Mouse (Mus musculus): Measurements from ENCODE around the gene C3.

Gene C3

GRCm38 (mm10) chr17:57228014-57228413, at the start of gene C3:
C3 (minus strand) TSS chr17:57228136.
- DNase-seq: no peak

GRCm38 (mm10) chr17:57276634-57277121, 48.7 kb upstream of the C3 start:
- DNase-seq: peak; percentile 88

GRCm38 (mm10) chr17:57275997-57276351, 48.0 kb upstream of the C3 start:
- peak; percentile 11 for DNase-seq

- peak; percentile 78 for DNase-seq
Observed at GRCm38 (mm10) chr17:57275111-57275996, 47.4 kb upstream of the C3 start.

DNA sequence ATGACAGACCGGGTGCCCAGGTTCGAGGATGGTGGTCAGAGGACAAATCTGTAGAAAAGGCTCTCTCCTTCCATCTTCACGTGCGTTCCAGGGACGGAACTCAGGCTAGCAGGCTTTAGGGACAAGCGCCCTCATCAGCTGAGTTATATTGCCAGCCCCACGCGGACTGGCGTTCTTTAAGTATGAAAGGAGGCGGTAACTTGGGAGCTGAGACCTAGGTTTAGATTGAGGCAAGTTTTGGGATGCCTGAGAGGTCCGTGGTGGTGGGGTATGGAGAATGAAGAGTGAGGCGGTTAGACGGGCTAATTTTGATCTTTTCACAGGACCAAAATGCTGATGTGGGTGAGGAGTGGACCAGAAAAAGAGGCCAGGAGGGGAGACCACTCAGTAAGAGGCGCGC, 46.8 kb upstream of the C3 start:
- DNase-seq: peak; percentile 10

GRCm38 (mm10) chr17:57273846-57274245, 45.9 kb upstream of the C3 start:
- no peak for DNase-seq

DNA sequence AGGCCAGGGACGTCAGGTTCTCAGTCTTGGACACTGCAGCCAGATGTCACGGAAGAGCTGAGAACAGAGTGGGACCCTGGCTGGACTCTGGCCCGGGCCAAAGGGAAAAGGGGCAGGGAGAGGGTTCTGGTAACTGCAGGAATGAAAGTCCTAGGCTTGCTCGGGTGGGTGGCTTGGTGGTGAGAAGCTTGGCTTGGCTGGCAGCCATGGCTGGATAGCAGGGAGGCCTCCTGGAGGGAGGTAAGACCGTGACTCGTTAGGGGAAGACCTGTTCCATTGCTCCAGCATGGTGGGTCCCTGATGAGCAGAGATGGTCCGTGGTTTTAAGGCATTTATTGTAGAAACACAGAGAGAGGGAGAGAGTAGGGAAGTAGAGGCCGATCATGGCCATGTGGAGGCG, 43.4 kb upstream of the C3 start:
- no peak for DNase-seq

- DNase-seq: no peak
Observed at GRCm38 (mm10) chr17:57267556-57268126, 39.7 kb upstream of the C3 start.

- peak; percentile 52 for DNase-seq
Observed at GRCm38 (mm10) chr17:57264972-57265945, 37.3 kb upstream of the C3 start.

GRCm38 (mm10) chr17:57264164-57264563, 36.2 kb upstream of the C3 start:
- DNase-seq: no peak

DNA sequence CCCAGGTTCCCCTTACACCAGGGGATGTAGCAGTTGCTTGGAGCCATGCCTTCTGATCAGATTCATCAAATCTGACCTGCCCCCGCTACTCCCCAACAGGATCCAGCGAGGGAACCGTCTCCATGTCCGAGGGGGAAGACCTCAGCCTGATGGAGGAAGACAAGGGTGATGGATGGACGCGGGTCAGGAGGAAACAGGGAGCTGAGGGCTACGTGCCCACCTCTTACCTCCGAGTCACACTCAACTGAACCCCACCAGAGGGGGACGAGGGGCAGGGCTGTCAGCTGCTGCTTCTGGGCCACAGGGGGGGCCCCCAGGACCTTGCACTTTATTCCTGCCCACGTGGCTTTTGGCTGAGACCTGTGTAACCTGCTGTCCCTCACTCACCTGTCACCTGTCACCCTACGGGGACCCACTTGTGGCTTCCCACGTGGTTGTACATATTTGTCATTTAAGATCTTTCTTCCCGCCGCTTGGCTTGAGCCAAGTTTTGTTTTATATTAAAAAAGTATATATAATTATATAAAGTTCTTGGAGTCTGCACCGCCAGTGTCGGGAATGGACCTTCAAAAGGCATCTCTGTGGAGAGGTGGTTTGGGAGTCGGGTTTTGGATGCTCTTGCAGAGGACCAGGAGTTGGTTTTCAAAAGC, 35.1 kb upstream of the C3 start:
- no peak for DNase-seq

DNA sequence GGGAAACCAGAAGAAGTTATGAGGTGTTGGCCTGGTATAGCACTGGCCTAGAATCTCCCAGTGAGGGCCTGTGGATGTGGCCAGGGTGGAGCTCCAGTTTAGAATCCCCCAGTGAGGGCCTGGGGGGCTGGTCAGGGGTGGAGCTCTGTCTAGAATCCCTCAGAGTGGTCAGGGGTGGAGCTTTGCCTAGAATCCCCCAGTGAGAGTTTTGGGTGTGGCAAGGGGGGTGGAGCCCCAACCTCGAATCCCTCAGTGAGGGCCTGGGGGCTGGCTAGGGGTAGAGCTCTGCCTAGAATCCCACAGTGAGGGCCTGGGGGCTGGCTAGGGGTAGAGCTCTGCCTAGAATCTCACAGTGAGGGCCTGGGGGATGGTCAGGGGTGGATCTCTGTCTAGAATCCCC, 33.9 kb upstream of the C3 start:
- DNase-seq: no peak

DNA sequence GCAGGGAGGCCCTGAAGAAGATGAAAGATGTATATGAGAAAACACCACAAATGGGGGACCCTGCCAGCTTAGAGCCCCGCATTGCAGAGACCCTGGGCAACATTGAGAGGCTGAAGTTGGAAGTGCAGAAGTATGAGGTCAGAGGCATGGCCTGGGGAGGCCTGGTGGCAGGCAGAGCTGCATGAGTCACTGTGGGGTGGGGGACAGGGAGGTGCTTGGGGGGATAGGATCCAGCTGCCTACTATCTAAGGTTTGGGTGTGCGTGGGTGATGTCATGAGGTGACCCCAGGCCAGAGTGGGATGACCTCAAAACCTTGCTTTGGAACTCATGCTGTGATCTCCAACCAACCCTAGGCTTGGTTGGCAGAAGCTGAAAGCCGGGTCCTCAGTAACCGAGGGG, 33.4 kb upstream of the C3 start:
- no peak for DNase-seq

GRCm38 (mm10) chr17:57260351-57260750, 32.4 kb upstream of the C3 start:
- DNase-seq: no peak

DNA sequence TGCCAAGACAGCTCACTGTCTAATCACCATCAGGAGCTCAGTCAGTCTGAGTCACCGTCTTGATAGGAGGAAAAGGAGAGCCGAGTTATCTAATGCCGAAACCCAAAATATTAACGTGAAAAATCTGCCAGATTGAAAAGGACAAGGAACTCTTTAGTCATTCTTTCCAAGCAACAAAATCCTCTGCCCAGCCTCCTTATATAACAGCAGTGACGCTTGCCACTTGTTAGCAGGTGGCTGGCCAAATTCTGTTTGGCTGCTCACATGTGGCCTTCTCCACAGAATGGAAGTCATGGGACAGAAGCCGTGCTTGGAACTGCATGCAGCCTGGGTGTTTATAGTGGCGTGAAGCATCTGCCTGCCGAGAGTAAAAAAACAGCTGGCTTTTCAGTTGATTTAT, 31.8 kb upstream of the C3 start:
- DNase-seq: no peak

- no peak for DNase-seq
Observed at GRCm38 (mm10) chr17:57258191-57258590, 30.3 kb upstream of the C3 start.

- DNase-seq: no peak
Observed at GRCm38 (mm10) chr17:57256921-57257485, 29.1 kb upstream of the C3 start.

DNA sequence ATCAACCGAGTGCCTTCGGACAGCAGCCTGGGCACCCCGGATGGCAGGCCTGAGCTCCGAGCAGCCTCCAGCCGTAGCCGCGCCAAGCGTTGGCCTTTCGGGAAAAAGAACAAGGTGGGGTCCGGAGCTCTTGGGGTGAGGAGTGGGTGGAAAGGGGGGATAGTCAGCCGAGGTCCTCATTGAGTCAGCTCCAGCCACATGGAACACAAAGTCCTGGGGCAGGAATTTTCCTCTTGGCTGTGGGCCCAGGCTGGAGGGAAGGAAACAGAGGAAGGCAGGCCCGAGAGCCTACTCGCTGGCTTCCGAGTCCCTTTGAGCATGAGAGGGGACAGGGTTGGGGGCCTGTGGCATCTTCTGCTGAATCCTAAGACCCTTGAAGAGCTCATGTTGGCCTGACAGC, 27.4 kb upstream of the C3 start:
- DNase-seq: no peak

GRCm38 (mm10) chr17:57253306-57253705, 25.4 kb upstream of the C3 start:
- DNase-seq: no peak

DNA sequence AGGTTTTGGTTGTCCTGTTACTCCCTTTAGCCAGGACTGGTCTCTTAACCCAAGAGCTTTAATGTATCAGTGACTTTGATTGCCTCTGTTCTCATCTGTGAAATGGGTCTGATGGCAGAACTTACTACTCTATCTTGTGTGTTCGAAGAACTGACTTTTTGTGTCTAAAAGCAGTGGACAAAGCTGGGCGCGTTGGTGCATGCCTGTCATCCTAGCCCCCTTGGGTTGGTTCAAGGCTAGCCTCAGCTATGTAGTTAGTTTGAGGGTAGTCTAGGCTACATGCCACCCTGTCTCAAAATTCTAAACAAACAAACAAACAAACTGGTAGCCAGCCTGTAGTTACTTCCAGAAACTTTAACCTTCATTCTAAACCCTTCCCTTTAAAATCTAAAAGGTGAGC, 23.5 kb upstream of the C3 start:
- DNase-seq: no peak

GRCm38 (mm10) chr17:57250461-57251160, 22.7 kb upstream of the C3 start:
- peak; percentile 43 for DNase-seq

Measured in embryo, embryonic 11 days (tissue).